Mouse (Mus musculus) left cerebral cortex, adult 2 months (tissue): ENCODE results near the gene Pakap. TPM values are rescaled to one million over a fixed set of nuclear protein-coding genes. Genes with fewer than 3 reads are reported as not detected.
A peak's percentile ranks its signal among the peaks of the same experiment; 100 is the strongest.

Experiments
- DNase-seq, 2 experiments: peaks; one replicate each; pipeline ENCODE4 v3.0.0; 2021 to 2022; ENCODE audit warnings: low spot score in 2 of 2, mixed read lengths in 1 of 2; ENCODE audit errors: extremely low spot score in 1 of 2
- H3K27ac ChIP-seq: fragments of 200-600 bp; 2 replicates; pipeline ENCODE4 v1.8.1; 2022
- H3K4me3 ChIP-seq: fragments of 200-600 bp; 2 replicates; pipeline ENCODE4 v1.8.1; 2022
- CTCF ChIP-seq: fragments of 200-600 bp; IDR thresholded peaks from 2 replicates; pipeline ENCODE4 v1.8.1; 2022; ENCODE audit warnings: antibody characterized with exemption, mild to moderate bottlenecking, moderate library complexity
- intact Hi-C: fragments of 180-260 bp; cut with DNase I; formaldehyde crosslinking; loops from one replicate; pipeline ENCODE4 v1.15.1; 2025
- total RNA-seq, 2 experiments: library from RNA; stranded (reverse); gene quantifications; 2 replicates each; pipeline ENCODE4 v1.2.3; 2021

Gene Pakap
- total RNA-seq, 2 experiments from 2014 or later, result 19.8 to 20.4 TPM

DNA sequence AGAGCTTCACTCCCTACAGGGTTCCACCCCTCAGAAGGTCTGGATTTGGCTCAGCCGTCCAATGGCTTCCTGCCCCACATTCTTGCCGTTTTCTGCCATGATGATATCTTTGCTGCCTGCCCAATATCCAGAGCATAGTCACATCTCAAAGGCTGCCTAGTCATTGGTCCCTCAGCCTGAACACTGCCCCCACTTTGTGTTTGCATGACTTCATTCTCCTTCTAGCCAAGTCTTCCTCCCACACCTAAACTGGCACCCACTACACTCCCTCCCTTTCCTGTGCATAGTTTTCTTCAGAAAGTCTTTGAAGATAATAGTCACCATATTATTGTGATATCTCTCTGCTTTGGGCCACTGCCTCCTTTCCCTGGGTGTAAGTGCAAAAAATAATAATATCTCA is 10.9 kb upstream of the Pakap start:
- peak in 1 of 2 experiments; percentile 18 for DNase-seq
- H3K4me3 ChIP-seq, result no peak overlapping the region
- intact Hi-C loops, result no loop called here
- TF ChIP-seq CTCF, result no peak
- H3K27ac ChIP-seq, result no peak overlapping the region

DNA sequence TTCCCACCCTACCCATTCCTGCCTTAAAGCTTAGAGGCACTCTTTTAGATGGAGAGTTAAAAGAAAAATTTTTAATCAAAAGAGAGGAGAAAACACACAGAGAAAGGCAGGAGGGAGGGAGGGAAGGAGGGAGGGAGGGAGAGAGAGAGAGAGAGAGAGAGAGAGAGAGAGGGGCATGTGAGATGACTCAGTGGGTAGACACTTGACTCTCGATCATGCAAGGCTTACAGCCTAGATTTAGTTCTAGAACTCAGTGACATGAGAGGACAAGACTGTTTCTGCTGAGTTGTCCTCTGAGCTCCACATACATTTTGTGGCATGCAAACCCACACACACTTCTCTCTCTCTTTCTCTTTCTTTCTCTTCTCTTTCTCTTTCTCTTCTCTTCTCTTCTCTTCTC is 8.5 kb upstream of the Pakap start:
- H3K27ac ChIP-seq, result no peak overlapping the region
- TF ChIP-seq CTCF, result no peak
- DNase-seq, result no peak
- intact Hi-C loops, result no loop called here
- no peak overlapping the region for H3K4me3 ChIP-seq

GRCm38 (mm10) chr4:57560010-57560409 is 8.0 kb upstream of the Pakap start:
- H3K27ac ChIP-seq, result no peak overlapping the region
- H3K4me3 ChIP-seq, result no peak overlapping the region
- DNase-seq, result no peak
- no peak for TF ChIP-seq CTCF
- intact Hi-C loops, result no loop called here

GRCm38 (mm10) chr4:57561055-57561454 is 6.9 kb upstream of the Pakap start:
- intact Hi-C loops, result no loop called here
- TF ChIP-seq CTCF, result no peak
- no peak overlapping the region for H3K4me3 ChIP-seq
- DNase-seq, result peak; percentile 51 to 52
- peak overlapping the region; percentile 4; the same call in 1 of the 2 replicates for H3K27ac ChIP-seq

GRCm38 (mm10) chr4:57565283-57565682 is 2.7 kb upstream of the Pakap start:
- intact Hi-C loops, result loop anchor here (5.0 kb wide), 1 partner anchor 78 kb away; no protein-coding TSS in a partner anchor
- DNase-seq, result no peak
- no peak for TF ChIP-seq CTCF
- Histone ChIP-seq H3K27ac (no peak overlapping the region), H3K4me3 (no peak overlapping the region)

DNA sequence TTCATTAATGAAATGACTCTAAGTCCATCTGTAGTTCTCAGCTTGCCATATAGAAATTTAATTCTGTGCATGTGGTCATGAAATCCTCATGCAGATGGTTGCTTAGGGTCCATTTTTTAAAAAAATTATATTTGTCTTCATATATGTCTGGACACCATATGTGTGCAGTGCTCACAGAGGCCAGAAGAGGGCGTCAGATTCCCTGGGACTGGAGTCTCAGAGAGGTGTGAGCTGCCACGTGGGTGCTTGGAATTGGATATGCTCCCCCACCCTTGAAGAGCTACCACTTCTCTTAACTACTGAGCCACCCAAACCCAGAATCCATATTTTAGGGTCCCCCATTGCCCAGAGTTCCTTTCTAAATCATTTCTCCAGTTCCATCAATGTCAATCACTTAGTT is 2.2 kb upstream of the Pakap start:
- intact Hi-C loops, result loop anchor here (5.0 kb wide), 1 partner anchor 79 kb away; no protein-coding TSS in a partner anchor
- peak; percentile 25 for TF ChIP-seq CTCF
- DNase-seq, result no peak
- Histone ChIP-seq H3K27ac (no peak overlapping the region), H3K4me3 (no peak overlapping the region)

GRCm38 (mm10) chr4:57568268-57569068 is 489 bp downstream of the Pakap start:
- no peak for DNase-seq
- no peak for TF ChIP-seq CTCF
- Histone ChIP-seq H3K4me3 (peak overlapping the region; percentile 51), H3K27ac (no peak overlapping the region)
- intact Hi-C loops, result loop anchor here (2.0 to 5.0 kb wide), 2 partner anchors 38 to 81 kb away; no protein-coding TSS in a partner anchor

DNA sequence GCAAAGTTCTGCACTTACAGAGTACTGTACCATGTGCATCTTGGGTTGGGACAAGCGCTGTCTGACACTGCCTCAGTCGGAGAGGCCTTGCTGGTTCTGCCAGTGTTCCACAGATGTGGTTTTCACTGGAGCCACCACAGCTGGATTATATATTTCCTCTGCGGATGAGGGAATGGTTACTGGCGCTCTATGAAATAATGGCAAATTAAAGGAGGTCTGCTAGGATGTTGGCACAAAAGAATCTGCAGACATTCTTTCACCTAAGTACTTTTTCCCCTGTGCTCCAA is 1.0 kb downstream of the Pakap start:
- intact Hi-C loops, result loop anchor here (2.0 to 5.0 kb wide), 2 partner anchors 38 to 82 kb away; no protein-coding TSS in a partner anchor
- Histone ChIP-seq H3K27ac (no peak overlapping the region), H3K4me3 (no peak overlapping the region)
- no peak for TF ChIP-seq CTCF
- no peak for DNase-seq

GRCm38 (mm10) chr4:57569711-57570110 is 1.7 kb downstream of the Pakap start:
- intact Hi-C loops, result loop anchor here (2.0 to 5.0 kb wide), 2 partner anchors 37 to 82 kb away; no protein-coding TSS in a partner anchor
- DNase-seq, result no peak
- H3K4me3 ChIP-seq, result no peak overlapping the region
- TF ChIP-seq CTCF, result no peak
- H3K27ac ChIP-seq, result no peak overlapping the region

DNA sequence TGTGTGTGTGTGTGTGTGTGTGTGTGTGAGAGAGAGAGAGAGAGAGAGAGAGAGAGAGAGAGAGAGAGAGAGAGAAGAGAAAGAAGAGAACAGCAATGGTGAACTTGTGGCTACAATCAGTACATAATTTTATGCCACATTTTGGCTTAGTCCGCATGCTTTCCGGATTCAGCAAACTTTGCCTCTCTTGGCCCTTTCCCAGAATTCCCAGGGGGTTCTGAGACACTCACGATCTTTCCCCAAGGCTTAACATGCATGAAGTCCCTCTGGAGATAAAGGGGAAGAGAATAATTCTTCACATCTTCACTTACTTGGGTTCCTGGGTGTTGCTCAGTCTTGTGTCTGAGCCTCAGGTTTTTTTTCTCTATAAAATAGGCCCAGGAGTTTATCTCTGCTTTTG is 2.2 kb downstream of the Pakap start:
- intact Hi-C loops, result no loop called here
- H3K27ac ChIP-seq, result no peak overlapping the region
- TF ChIP-seq CTCF, result no peak
- H3K4me3 ChIP-seq, result no peak overlapping the region
- no peak for DNase-seq

DNA sequence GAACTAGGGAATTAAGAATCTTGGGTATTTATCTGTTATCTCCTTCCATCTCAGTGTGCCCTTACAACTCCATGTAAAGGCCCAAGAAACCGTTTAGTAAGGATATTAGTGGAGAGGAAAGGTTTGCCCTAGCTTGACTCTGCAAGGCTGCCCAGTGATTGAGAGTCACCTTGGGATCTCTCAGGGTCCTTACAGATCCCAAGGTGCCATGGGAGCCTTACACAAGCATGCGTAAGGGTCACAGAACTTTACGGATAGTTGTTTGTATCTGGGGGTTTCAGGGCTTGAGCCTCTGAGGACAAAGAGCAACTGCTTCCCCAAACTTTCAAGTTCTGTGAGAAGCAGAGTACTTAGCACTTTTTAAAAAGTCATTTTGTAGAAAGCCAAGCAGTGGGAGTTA is 6.2 kb downstream of the Pakap start:
- H3K4me3 ChIP-seq, result no peak overlapping the region
- no peak for DNase-seq
- intact Hi-C loops, result no loop called here
- no peak overlapping the region for H3K27ac ChIP-seq
- TF ChIP-seq CTCF, result no peak

DNA sequence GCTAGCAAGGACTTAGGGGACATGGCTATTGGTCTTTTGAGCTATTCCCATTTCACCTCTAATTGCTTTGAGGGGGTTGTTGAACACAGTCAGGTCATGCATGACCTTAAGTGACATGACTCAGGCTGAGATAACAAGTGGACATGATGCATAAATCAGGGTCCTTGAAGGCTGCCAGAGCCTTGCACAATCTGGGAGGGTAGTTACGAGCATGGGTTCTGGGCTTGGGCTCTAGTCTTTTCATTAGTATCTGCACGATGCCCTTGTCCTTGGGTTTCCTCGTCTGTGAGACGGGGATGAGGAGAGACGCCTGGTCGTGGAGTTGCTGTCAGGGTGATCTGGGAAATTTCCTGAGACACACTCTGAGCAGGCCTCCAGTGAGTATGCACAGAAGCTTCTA is 6.7 kb downstream of the Pakap start:
- intact Hi-C loops, result no loop called here
- Histone ChIP-seq H3K4me3 (no peak overlapping the region), H3K27ac (no peak overlapping the region)
- no peak for TF ChIP-seq CTCF
- no peak for DNase-seq

DNA sequence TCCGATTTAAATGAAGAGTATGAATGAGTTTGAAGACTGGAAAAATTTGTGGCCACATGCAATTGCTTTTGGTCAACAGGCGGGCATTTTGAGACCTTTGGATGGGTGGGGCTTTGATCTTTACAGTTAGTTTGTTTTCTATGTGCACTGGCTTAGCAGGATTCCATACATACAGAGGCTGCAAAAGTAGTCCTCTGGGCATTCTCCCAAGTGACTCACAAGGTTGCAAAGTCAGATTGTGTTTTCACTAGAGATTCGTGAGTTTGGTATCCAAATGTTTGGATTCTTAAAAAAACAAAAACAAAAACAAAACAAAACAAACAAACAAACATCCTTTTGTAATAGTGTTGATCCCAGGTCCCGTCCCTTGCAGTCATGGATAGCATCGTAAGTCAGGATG is 7.7 kb downstream of the Pakap start:
- intact Hi-C loops, result no loop called here
- Histone ChIP-seq H3K27ac (no peak overlapping the region), H3K4me3 (no peak overlapping the region)
- no peak for DNase-seq
- no peak for TF ChIP-seq CTCF
